Mouse (Mus musculus) bone marrow, adult 2 months (tissue): ENCODE measurements at regions not wholly inside any gene's neighbourhood (a gene's known extent, or its start where the extent isn't known, plus 50 kb on each side); places are given as distances from the start of the nearest gene placed in this dataset.

Experiments
- CTCF ChIP-seq: fragments of 200-500 bp; IDR thresholded peaks from 2 replicates; pipeline ENCODE4 v1.5.1; 2011; ENCODE audit warnings: low read length, control low read depth; ENCODE audit not compliant: control insufficient read depth, insufficient read depth
- POLR2A ChIP-seq: fragments of 200-500 bp; IDR thresholded peaks from 2 replicates; pipeline ENCODE4 v1.6.1; 2011; ENCODE audit warnings: low read depth, mild to moderate bottlenecking, control low read depth, low read length, borderline replicate concordance; ENCODE audit not compliant: control insufficient read depth

- no peak for TF ChIP-seq CTCF
- TF ChIP-seq POLR2A = no peak
Observed at GRCm38 (mm10) chr2:117996130-117997083, 115.3 kb upstream of the Thbs1 start.
